ENCODE assay signal across 23 mouse cellular contexts in genomic region chr10:12177482-12177881, GRCm38 (mm10).
"Had no signal": no experiment of that assay in that cellular context is flagged by ENCODE, and none has a peak within 500 bp of the region (broad histone marks: within the 10 kb centered on the region; RNA-seq: fewer than 3 reads in every experiment).

No protein-coding gene starts in this region.

- H3K4me1 ChIP-seq: heart, embryonic 10.5 days; heart, embryonic 12.5 days; hindbrain, embryonic 12.5 days; intestine, embryonic 15.5 days; limb, embryonic 13.5 days; limb, embryonic 15.5 days; liver, embryonic 12.5 days had no signal

- DNase-seq: gastrocnemius, adult 2 months; gastrocnemius, postnatal 10 days; gastrocnemius, postnatal 25 days; heart, adult 18-20 months; heart, postnatal 10 days; heart, postnatal 4 days; kidney, adult 18-20 months; kidney, adult 8-10 months; kidney, postnatal 10 days; kidney, postnatal 25 days; kidney, postnatal 4 days; left cerebral cortex, postnatal 4 days had no signal

- H3K4me3 ChIP-seq: gastrocnemius, adult 2 months; heart, embryonic 10.5 days; heart, embryonic 12.5 days; hindbrain, embryonic 10.5 days; hindbrain, embryonic 12.5 days; intestine, embryonic 15.5 days; layer of hippocampus, adult 2 months; left cerebral cortex, adult 2 months; limb, embryonic 13.5 days; limb, embryonic 15.5 days; liver, embryonic 12.5 days had no signal

- H3K36me3 ChIP-seq: heart, embryonic 10.5 days; heart, embryonic 12.5 days; hindbrain, embryonic 10.5 days; hindbrain, embryonic 12.5 days; intestine, embryonic 15.5 days; limb, embryonic 13.5 days; limb, embryonic 15.5 days; liver, embryonic 12.5 days had no signal

- H3K27me3 ChIP-seq: heart, embryonic 12.5 days; hindbrain, embryonic 12.5 days; intestine, embryonic 15.5 days; limb, embryonic 13.5 days; limb, embryonic 15.5 days; liver, embryonic 12.5 days had no signal

- H3K27ac ChIP-seq: gastrocnemius, adult 2 months; heart, embryonic 10.5 days; hindbrain, embryonic 10.5 days; hindbrain, embryonic 12.5 days; hindbrain, embryonic 14.5 days; intestine, embryonic 15.5 days; layer of hippocampus, adult 2 months; left cerebral cortex, adult 2 months; limb, embryonic 13.5 days; limb, embryonic 15.5 days; liver, embryonic 12.5 days had no signal
